Mouse (Mus musculus) frontal cortex, adult 2 months (tissue): ENCODE data around the gene Tmem209. TPM values are rescaled to one million over a fixed set of nuclear protein-coding genes. Genes with fewer than 3 reads are reported as not detected.
A peak's percentile ranks its signal among the peaks of the same experiment; 100 is the strongest.

ENCODE experiments used
- DNase-seq, 2 experiments: peaks; one replicate each; pipeline ENCODE4 v3.0.0; 2022; ENCODE audit warnings: low spot score in 1 of 2; ENCODE audit errors: extremely low spot score in 1 of 2
- polyA plus RNA-seq: library from polyadenylated mRNA; depleted of rRNA; stranded (reverse); fragments of >200 nt; gene quantifications from 2 replicates; pipeline ENCODE4 v1.2.3, GENCODE M21; 2012; rRNA removed

Tmem209 gene
- polyA plus RNA-seq: 25.1 and 28.2 TPM in 2 replicates

GRCm38 (mm10) chr6:30509265-30510239, at the start of gene Tmem209, which contains the start of gene Ssmem1:
Gene Tmem209, minus strand, starts transcription at chr6:30509783.
Gene Ssmem1, plus strand, starts transcription at chr6:30509849.
- DNase-seq: peak; percentile 98 to 99

GRCm38 (mm10) chr6:30556080-30556479, 46.5 kb upstream of the Tmem209 start:
- no peak for DNase-seq

DNA sequence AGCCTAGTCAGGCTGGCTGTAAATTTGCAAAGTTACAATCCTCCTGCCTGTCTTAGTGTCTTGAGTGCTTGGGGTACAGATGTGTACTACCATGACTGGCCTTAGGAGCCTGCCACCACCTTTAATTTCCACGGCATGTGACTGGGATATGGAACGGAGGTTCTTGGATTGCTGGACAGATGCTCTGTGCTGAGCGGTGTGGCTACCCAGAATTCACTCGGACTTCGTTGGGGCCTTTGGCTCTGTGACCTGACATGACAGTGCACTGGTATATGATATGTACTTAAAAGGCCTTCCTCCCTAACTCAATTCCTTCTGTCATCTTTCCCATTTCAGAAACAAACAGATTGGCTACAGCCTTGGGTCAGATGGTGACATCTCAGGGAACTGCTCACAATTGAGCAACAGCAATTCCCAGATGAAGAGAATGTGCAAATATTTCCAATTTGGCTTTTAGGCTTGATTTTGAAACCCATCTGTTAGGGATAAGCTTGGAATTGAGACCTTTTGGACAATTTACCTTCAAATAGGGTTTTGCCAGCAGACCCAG, 45.1 kb upstream of the Tmem209 start:
- no peak for DNase-seq

- DNase-seq: no peak
Observed at GRCm38 (mm10) chr6:30554092-30554491, 44.5 kb upstream of the Tmem209 start.

DNA sequence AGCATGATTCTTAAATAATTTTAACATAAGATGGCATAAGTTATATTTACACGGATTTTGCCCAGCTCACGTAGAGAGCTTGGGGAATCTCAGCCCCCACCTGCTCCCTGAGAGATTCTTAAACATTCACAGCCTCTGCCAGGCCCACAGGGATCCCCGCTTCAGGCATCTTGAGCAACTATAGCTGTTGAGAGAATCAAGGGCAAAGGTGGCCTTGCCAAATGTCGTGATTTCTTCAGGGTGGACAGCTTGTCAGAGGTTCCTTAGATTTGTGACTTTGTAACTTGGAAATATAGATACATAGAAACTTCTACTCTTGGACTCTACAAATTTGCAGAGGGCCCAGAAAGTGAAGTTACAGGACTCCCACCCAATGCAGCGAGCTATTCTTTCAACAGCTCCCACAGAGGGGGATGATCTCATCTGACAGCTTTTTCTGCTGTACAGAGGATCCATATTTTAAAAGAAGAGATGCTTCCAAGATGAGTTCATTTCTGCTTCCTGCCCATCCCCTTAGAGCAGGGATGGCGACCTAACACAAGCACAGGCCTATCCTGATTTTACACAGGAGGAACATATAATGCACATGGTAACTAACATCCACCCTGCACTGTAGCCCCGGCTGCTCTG, 43.9 kb upstream of the Tmem209 start:
- no peak for DNase-seq

DNA sequence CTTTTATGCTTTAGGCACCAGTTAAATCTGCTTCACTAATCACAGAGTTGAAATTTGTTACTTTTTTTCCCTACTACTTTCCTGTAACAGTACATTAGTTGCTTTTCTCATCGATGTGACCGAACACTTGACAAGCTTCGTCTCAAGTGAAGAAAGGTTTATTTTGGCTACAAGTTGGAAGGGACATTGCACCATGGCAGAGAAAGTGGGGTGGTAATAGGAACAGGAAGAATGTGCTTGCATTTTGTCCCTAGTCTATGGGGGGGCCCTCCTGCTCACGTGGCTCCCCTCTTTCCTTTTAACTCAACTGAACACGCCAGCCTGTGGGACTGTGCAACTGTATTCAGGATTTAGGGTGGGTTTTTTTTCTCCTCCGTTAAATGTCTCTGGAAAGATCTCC, 43.0 kb upstream of the Tmem209 start:
- no peak for DNase-seq

DNA sequence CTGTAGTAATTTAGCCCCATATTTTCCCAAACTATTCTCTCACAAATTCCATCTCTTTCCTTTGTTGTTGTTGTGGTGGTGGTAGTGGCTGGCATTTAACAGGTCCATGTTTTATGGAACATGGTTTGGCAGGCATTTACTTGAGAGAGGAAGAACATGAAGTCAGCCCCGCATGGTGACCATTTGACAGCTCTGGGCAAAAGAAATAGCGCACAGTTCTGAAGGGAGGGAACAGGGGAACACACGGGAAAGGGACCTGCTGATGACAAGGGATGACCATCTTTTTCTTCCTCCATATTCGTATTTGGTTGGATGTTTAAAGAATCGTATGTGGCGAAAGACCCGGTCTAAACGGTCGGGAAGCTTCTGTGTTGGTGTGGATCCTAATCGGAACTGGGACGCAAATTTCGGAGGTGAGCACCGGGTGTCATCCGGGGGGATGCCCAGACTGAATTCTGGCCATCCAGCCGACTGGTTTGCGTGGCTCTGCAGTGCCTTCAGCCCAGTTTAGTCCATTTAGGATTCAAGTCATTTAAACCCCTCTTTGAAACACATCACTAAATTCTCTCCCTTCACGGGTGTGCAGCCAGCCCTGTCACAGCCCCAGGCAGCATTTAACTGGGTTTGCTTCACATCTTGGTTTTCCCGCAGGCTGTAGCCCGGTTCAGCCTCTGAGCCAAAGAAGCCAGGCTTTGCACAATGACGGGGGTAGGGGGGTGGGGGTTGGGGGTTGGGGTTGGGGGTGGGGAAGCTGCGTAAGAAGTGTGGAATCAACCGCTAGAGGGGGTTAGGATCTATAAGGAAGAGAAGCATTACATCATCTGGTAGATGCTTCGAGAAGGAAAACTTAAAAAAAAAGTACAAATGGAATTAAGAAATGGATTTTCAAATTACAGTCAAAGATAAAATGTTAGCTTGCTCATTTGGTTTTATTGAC, 42.3 kb upstream of the Tmem209 start:
- no peak for DNase-seq

DNA sequence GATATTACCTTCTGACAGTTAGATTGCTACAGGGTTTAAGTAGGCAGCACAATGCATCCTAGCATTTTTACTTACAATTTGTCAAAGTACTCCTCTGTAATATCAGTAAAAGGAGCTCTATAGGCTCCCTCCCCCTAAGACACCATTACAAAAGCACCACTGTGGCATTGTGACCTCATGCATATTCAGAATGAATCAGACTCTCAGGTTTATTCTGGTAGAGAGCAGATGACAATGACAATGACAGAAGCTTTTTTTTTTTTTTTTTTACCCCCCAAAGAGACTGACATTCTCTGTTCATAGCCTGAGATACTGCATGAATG, 41.6 kb upstream of the Tmem209 start:
- no peak for DNase-seq

- DNase-seq: no peak
Observed at GRCm38 (mm10) chr6:30550496-30551192, 41.1 kb upstream of the Tmem209 start.

DNA sequence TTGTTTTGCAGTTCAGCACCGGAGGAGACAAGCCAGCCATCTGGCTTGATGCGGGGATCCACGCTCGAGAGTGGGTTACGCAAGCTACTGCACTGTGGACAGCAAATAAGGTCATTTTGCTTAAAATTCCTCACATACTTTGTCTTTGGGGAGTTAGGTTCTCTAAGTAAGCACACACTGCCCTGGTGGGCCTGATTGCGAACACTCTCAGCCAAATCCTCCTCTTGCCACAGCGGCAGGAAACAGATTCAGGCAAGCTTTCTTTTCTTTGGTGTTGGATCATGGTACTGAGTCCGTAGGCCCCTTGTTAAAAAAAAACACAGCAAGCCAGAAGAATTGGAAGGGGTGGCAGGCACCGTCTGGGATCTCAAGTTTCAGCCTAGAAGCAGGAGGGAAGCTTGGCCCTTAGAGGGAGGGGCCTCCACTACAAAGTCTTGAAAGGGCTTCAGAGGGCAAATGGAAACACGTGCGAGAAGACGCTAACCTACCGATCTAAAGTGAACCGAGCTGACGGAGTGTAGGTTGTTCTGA, 39.7 kb upstream of the Tmem209 start:
- no peak for DNase-seq

- DNase-seq: no peak
Observed at GRCm38 (mm10) chr6:30547656-30548306, 38.2 kb upstream of the Tmem209 start.

DNA sequence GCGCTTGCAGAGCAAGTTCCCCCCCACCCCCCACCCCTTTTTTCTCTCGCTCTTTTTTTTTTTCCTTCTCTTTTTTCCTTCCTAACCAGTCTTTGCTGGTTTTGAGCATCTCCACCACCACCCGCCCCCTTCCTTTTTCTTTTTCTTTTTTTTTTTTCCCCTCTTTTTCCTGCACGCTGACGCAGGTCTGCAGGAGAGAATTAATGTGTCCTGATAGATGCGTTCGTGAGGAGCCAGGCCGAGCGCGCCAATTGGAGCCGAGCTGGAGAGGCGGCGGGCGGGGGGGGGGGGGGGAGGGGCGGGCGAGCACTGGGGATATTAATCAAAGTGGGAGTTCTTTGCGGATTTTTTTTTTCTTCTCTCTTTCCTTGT, 37.7 kb upstream of the Tmem209 start:
- no peak for DNase-seq

- no peak for DNase-seq
Observed at GRCm38 (mm10) chr6:30546571-30547273, 37.1 kb upstream of the Tmem209 start.

DNA sequence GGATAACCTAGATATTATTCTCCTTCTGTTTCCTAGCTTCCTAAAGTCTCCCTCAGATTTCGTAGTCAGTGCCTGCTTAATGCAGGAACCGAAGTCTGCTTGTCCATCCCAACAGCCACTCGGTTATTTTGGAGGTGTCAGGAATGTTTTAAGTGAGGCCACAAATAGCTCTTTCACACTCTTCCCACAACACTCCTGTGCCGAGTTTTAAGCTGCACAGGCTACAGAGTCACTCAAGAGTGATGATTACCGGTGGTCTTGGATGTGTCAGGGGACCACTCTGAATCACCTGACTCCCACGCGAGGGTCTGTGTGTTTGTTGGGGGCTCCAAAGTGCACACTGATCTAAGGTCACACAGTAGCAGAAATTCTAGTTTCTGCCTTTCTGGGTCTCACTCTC, 36.1 kb upstream of the Tmem209 start:
- DNase-seq: peak in 1 of 2 experiments; percentile 41

DNA sequence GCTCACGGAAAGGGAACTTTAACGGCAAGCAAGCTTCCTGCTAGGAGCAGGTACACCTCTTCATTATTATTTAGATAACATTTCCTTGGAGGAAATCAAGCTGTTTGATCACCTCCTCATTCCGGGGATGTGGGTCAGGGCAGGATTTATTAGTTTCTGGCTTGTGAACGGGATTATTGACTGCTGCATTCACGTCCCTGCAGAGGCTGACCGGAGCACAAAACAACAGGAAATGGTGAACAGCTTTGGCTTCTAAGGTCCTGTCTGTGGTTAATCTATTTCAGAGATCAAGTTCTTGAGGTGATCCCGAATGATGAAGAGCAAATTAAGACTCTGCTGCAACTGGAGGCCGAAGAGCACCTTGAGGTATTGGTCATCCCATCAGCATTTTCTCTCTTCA, 34.3 kb upstream of the Tmem209 start:
- no peak for DNase-seq

- DNase-seq: no peak
Observed at GRCm38 (mm10) chr6:30543077-30543476, 33.5 kb upstream of the Tmem209 start.

GRCm38 (mm10) chr6:30542277-30542676, 32.7 kb upstream of the Tmem209 start:
- no peak for DNase-seq

GRCm38 (mm10) chr6:30541009-30541799, 31.6 kb upstream of the Tmem209 start, which contains the start of gene Cpa2:
Gene Cpa2, plus strand, starts transcription at chr6:30541582.
- DNase-seq: no peak
